Mouse (Mus musculus): ENCODE measurements at regions not wholly inside any gene's neighbourhood (a gene's known extent, or its start where the extent isn't known, plus 50 kb on each side); places are given as distances from the start of the nearest gene placed in this dataset.

DNA sequence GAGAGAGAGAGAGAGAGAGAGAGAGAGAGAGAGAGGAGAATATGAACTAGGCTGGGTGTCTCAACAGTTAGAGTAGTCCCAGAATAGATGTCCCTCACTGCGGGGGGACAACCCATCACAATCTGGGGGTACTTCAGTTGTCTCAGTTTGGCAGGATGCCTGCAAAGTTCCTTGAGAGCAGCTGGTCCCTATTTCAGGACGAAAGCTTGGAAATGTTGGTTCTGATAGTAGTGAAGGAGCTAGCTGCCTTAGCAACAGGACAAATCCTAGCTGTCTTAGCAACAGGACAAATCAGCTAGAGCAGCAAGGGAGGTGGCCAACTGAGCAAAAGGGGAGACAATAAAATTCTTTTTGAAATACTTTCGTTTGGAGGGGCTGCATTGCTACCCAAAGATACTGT is 139.9 kb upstream of the Frg1 start:
- DNase-seq (ENCODE audit: low spot score) (no peak), ATAC-seq (replicated peaks; ENCODE audit: low FRiP score, low read depth) (no peak)
- Histone ChIP-seq H3K4me1 (replicated peaks; ENCODE audit: insufficient read depth, low read length) (no peaks in the 10 kb centered on the region), H3K27me3 (ENCODE audit: insufficient read depth, low read length) (no peaks in the 10 kb centered on the region), H3K27ac (no peak overlapping the region), H3K36me3 (ENCODE audit: insufficient read depth, low read length) (no peaks in the 10 kb centered on the region), H3K9ac (ENCODE audit: low read depth, low read length) (no peak overlapping the region), H3K4me3 (replicated peaks; ENCODE audit: low read depth, low read length) (no peak overlapping the region), H3K4me2 (ENCODE audit: low read length) (no peak overlapping the region), H3K9me3 (replicated peaks; ENCODE audit: low read length) (no peaks in the 10 kb centered on the region)
- WGBS, result 68% methylated on average over 3 of the region's 3 CpGs
- no peak for TF ChIP-seq CTCF (IDR thresholded peaks at IDR 0.05; ENCODE audit: low read depth)

DNA sequence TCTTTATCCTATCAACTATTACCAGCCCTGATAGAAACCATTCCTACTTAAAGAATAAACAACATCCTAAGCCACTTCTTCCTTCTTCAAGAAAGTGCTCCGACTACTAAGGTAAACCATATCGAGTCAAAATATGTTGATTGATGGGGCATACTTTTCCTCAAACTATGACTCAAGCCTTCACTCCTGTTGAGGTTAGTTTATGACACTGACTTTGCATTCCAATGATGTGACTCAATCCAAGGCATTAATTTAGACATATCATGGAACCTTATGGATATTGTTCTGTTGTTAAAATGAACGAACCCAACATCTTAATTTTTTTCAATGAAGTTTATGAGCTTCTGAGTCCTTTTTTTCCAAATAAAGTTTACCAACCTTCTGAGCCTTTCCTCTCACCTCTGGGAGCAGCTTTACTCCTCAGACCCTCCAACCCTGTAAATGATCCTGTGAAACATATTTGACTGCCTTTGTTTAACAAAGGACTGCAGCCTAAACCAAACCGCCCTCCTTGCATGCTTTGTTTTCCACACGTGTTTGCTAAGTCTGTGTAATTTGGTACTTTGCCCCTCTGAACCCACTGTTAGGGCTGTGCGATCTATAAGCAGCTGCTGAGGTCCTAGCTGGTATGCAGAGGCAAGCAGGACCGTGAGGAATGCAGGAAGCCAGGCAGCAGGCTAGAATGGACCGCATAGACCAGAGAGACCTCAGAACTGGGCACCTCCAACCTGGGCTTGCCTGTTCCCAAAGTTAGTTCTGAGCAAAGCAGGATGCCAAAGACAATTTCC is 136.1 kb upstream of the Frg1 start:
- Histone ChIP-seq H3K9ac (ENCODE audit: low read depth, low read length) (no peak overlapping the region), H3K36me3 (ENCODE audit: insufficient read depth, low read length) (no peaks in the 10 kb centered on the region), H3K4me1 (replicated peaks; ENCODE audit: insufficient read depth, low read length) (no peaks in the 10 kb centered on the region), H3K9me3 (replicated peaks; ENCODE audit: low read length) (no peaks in the 10 kb centered on the region), H3K27ac (no peak overlapping the region), H3K4me3 (replicated peaks; ENCODE audit: low read depth, low read length) (no peak overlapping the region), H3K27me3 (ENCODE audit: insufficient read depth, low read length) (no peaks in the 10 kb centered on the region), H3K4me2 (ENCODE audit: low read length) (no peak overlapping the region)
- ATAC-seq (replicated peaks; ENCODE audit: low FRiP score, low read depth) (no peak), DNase-seq (ENCODE audit: low spot score) (no peak)
- no peak for TF ChIP-seq CTCF (IDR thresholded peaks at IDR 0.05; ENCODE audit: low read depth)
- WGBS, result 56% methylated on average over 8 of the region's 8 CpGs

DNA sequence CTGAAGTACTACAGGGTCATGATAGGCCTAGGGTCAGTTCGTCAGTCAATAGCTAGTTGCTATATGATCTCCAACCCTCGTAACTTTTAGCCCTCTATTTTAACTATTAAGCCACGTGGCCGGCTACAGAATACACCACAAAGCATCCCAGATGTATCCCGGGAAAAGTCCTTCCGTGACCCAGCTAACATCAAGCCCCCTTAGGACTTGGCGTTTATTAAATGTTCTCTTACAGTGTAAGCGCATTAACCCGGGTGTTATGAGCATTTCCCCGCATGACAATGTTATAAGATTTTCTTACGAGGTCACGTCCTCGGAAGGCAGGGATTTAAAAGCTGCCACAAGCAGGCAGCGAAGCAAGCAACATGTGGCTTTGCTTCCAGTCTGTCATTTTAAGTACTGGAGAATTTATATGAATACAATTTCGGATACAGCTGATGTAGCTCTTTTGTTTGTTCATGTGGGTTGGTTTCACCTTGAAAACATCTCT is 135.1 kb upstream of the Frg1 start:
- no peak overlapping the region for H3K27ac ChIP-seq
- H3K4me1 ChIP-seq (replicated peaks; ENCODE audit: insufficient read depth, low read length), result no peaks in the 10 kb centered on the region
- no peak for ATAC-seq (replicated peaks; ENCODE audit: low FRiP score, low read depth)
- no peaks in the 10 kb centered on the region for H3K36me3 ChIP-seq (ENCODE audit: insufficient read depth, low read length)
- no peak overlapping the region for H3K9ac ChIP-seq (ENCODE audit: low read depth, low read length)
- H3K27me3 ChIP-seq (ENCODE audit: insufficient read depth, low read length), result no peaks in the 10 kb centered on the region
- H3K4me3 ChIP-seq (replicated peaks; ENCODE audit: low read depth, low read length), result no peak overlapping the region
- no peak for TF ChIP-seq CTCF (IDR thresholded peaks at IDR 0.05; ENCODE audit: low read depth)
- DNase-seq (ENCODE audit: low spot score), result peak; percentile 27
- H3K4me2 ChIP-seq (ENCODE audit: low read length), result no peak overlapping the region
- 37% methylated on average over 15 of the region's 15 CpGs for WGBS
- no peaks in the 10 kb centered on the region for H3K9me3 ChIP-seq (replicated peaks; ENCODE audit: low read length)

DNA sequence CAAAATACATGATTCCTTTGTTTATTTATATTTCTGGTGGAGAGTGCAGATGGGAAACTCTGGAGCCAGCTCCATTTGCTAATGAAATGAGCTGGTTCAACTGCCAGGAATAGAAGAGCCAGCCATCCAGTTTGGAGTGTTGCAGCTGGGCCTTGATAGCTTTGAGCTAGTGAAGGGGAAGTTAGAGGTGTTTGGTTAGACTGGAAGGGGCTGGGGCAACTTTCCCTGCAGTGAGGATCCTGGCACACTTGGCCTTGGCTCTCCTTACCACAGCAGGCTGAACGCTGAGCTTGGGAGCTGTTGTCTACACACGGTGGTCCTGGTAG is 133.2 kb upstream of the Frg1 start:
- H3K4me2 ChIP-seq (ENCODE audit: low read length), result no peak overlapping the region
- H3K36me3 ChIP-seq (ENCODE audit: insufficient read depth, low read length), result no peaks in the 10 kb centered on the region
- TF ChIP-seq CTCF (IDR thresholded peaks at IDR 0.05; ENCODE audit: low read depth), result no peak
- H3K4me1 ChIP-seq (replicated peaks; ENCODE audit: insufficient read depth, low read length), result no peaks in the 10 kb centered on the region
- no peaks in the 10 kb centered on the region for H3K9me3 ChIP-seq (replicated peaks; ENCODE audit: low read length)
- no peaks in the 10 kb centered on the region for H3K27me3 ChIP-seq (ENCODE audit: insufficient read depth, low read length)
- H3K9ac ChIP-seq (ENCODE audit: low read depth, low read length), result no peak overlapping the region
- DNase-seq (ENCODE audit: low spot score), result no peak
- ATAC-seq (replicated peaks; ENCODE audit: low FRiP score, low read depth), result no peak
- no peak overlapping the region for H3K27ac ChIP-seq
- H3K4me3 ChIP-seq (replicated peaks; ENCODE audit: low read depth, low read length), result no peak overlapping the region
- 77% methylated on average over 2 of the region's 2 CpGs for WGBS

DNA sequence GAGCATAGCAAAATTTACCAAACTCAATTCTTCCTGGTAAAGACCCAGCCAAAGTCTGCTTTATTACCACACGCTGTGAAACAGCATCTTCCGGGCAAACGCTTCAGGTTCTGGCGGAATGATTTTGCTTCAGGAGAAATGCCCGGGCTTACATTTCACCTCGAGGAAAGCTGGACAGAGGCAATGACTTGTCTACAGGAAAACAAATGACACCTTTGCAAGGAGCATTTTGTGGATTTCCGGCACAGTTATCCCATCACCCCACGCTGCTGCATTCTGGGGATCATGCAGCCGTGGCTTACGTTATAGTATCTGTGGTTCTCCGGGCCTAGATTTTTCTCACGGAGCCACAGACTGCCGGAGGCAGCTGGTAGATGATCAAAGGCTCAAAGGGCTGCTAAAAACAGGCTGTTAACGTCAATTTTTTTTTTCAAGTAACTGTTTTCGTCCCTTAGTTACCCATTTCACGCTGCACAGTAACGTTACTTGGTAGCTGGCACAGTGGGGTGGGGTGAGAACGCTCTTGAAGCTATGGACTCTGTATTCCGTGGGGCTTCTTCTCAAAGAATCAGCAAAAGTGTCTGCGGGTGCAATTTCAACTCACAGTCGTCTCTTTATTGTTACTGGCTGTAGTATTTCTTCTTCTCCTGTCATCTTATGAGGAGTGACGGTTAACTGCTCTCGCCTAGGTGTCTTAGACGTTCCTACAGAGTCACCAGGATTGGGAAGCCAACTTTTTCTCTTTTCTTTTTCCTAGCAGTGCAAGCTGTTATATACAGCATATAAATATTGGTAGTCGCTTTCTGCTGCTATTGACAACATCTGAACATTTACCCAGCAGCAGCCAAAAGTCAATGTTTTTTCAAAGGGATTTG is 132.6 kb upstream of the Frg1 start:
- H3K4me1 ChIP-seq (replicated peaks; ENCODE audit: insufficient read depth, low read length), result no peaks in the 10 kb centered on the region
- 38% methylated on average over 25 of the region's 25 CpGs for WGBS
- H3K36me3 ChIP-seq (ENCODE audit: insufficient read depth, low read length), result no peaks in the 10 kb centered on the region
- DNase-seq (ENCODE audit: low spot score) (peak; percentile 18), ATAC-seq (replicated peaks; ENCODE audit: low FRiP score, low read depth) (no peak)
- H3K9me3 ChIP-seq (replicated peaks; ENCODE audit: low read length), result no peaks in the 10 kb centered on the region
- TF ChIP-seq CTCF (IDR thresholded peaks at IDR 0.05; ENCODE audit: low read depth), result no peak
- no peak overlapping the region for H3K27ac ChIP-seq
- H3K4me3 ChIP-seq (replicated peaks; ENCODE audit: low read depth, low read length), result no peak overlapping the region
- no peaks in the 10 kb centered on the region for H3K27me3 ChIP-seq (ENCODE audit: insufficient read depth, low read length)
- peak overlapping the region; percentile 33 for H3K4me2 ChIP-seq (ENCODE audit: low read length)
- no peak overlapping the region for H3K9ac ChIP-seq (ENCODE audit: low read depth, low read length)

DNA sequence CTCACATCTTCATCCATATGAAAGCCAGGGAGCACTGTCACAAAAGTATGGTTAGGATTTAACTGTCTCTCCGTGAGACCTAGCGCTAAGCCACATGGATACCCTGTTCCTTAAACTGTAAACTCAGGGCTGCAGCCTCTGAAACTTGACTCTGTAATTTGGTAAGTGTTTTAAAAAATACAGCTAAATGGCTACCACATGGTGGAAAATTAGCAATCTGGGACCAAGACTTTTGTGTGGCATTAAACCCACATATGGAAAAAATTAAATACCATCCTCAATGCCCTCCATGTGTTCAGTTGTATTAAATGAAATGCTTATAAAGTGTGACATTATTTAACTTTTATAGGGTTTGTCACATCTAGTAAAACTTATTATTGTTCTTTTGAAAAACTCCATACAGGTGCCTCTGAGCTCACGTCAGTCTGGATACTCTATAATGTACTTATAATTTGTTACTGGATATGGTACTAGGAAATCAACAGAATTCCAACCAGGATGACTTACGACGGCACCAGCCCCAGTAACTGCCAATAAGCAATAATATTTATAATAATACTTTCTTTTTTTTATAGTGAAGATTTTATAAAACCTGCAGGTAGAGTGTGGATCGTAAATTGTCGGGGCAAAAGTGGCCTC is 131.0 kb upstream of the Frg1 start:
- no peak for TF ChIP-seq CTCF (IDR thresholded peaks at IDR 0.05; ENCODE audit: low read depth)
- ATAC-seq (replicated peaks; ENCODE audit: low FRiP score, low read depth) (no peak), DNase-seq (ENCODE audit: low spot score) (no peak)
- WGBS, result 87% methylated on average over 7 of the region's 7 CpGs
- Histone ChIP-seq H3K27me3 (ENCODE audit: insufficient read depth, low read length) (no peaks in the 10 kb centered on the region), H3K9me3 (replicated peaks; ENCODE audit: low read length) (no peaks in the 10 kb centered on the region), H3K36me3 (ENCODE audit: insufficient read depth, low read length) (no peaks in the 10 kb centered on the region), H3K9ac (ENCODE audit: low read depth, low read length) (no peak overlapping the region), H3K4me1 (replicated peaks; ENCODE audit: insufficient read depth, low read length) (no peaks in the 10 kb centered on the region), H3K4me2 (ENCODE audit: low read length) (no peak overlapping the region), H3K4me3 (replicated peaks; ENCODE audit: low read depth, low read length) (no peak overlapping the region), H3K27ac (no peak overlapping the region)

Measured in kidney, postnatal 0 days (tissue).